Mouse (Mus musculus): ENCODE data around the gene Gm20696. TPM values are rescaled to one million over a fixed set of nuclear protein-coding genes. Genes with fewer than 3 reads are reported as not detected.

Gm20696 gene
- total and polyA plus RNA-seq, 3 experiments = 0.59 TPM; not detected in 2

- DNase-seq (ENCODE audit: extremely low read depth) = no peak
- Histone ChIP-seq H3K4me2 (ENCODE audit: insufficient read depth, low read depth, poor library complexity, severe bottlenecking) (no peak overlapping the region), H3K9me3 (replicated peaks; ENCODE audit: low read length) (no peaks in the 10 kb centered on the region), H3K27ac (ENCODE audit: insufficient read depth, low read depth) (no peak overlapping the region), H3K4me3 (replicated peaks in 1 of 3; ENCODE audit: low read depth in 2 of 3, low read length in 2 of 3, poor library complexity in 1 of 3) (no peak overlapping the region), H3K4me1 (ENCODE audit: control insufficient read depth in 1 of 2, insufficient read depth in 2 of 2) (peaks cover 2 to 22% of the 10 kb centered on the region in 2 experiments; a peak in 3 of 4 replicates), H3K79me2 (replicated peaks; ENCODE audit: control insufficient read depth, extremely low read depth, insufficient read depth, poor library complexity, severe bottlenecking) (no peaks in the 10 kb centered on the region), H3K36me3 (replicated peaks in 1 of 2; ENCODE audit: control insufficient read depth in 1 of 2, insufficient read depth in 1 of 2, low read length in 1 of 2) (no peaks in the 10 kb centered on the region), H3K9ac (ENCODE audit: insufficient read depth, low read depth) (no peak overlapping the region), H3K27me3 (replicated peaks) (no peaks in the 10 kb centered on the region)
- in situ Hi-C loops (cut with MboI; ENCODE audit: low pct_ligation_motif_present, low pct_unique_long_range_greater_than_20kb, low sequenced_read_pairs) = no loop called here
- TF ChIP-seq POLR2A (IDR thresholded peaks at IDR 0.05; ENCODE audit: low read depth, low read length) (no peak), MEF2A (IDR thresholded peaks at IDR 0.05; ENCODE audit: borderline replicate concordance, low read depth, low read length) (no peak), ELF1 (IDR thresholded peaks at IDR 0.05; ENCODE audit: low read depth, low read length) (no peak), SMC3 (IDR thresholded peaks at IDR 0.05; ENCODE audit: low read depth, low read length) (no peak), NRF1 (IDR thresholded peaks at IDR 0.05; ENCODE audit: low read depth, low read length) (no peak), MYC (IDR thresholded peaks at IDR 0.05; ENCODE audit: low read depth, low read length) (no peak), MXI1 (IDR thresholded peaks at IDR 0.05; ENCODE audit: low read depth, low read length) (no peak), POLR2AphosphoS2 (IDR thresholded peaks at IDR 0.05; ENCODE audit: low read depth, low read length) (no peak), ZKSCAN1 (IDR thresholded peaks at IDR 0.05; ENCODE audit: borderline replicate concordance, low read depth, low read length) (no peak), KAT2A (IDR thresholded peaks at IDR 0.05; ENCODE audit: insufficient replicate concordance, low read length) (no peak)
- dilution Hi-C loops (cut with MboI; ENCODE audit: extremely low pct_ligation_motif_present, extremely low pct_unique_long_range_greater_than_20kb, low sequenced_read_pairs) = no loop called here
Measured at GRCm38 (mm10) chr6:99541105-99541504, 125.5 kb downstream of the Gm20696 start.

GRCm38 (mm10) chr6:99540653-99541052 lies 125.9 kb downstream of the Gm20696 start:
- DNase-seq (ENCODE audit: extremely low read depth) = no peak
- H3K4me3 ChIP-seq (replicated peaks in 1 of 3; ENCODE audit: low read depth in 2 of 3, low read length in 2 of 3, poor library complexity in 1 of 3) = no peak overlapping the region
- H3K4me1 ChIP-seq (ENCODE audit: control insufficient read depth in 1 of 2, insufficient read depth in 2 of 2) = peaks cover 2 to 22% of the 10 kb centered on the region in 2 experiments; a peak in 3 of 4 replicates
- no peak for TF ChIP-seq CHD2 (IDR thresholded peaks at IDR 0.05; ENCODE audit: low read length)
- TF ChIP-seq ZC3H11A (IDR thresholded peaks at IDR 0.05; ENCODE audit: low read depth, low read length) = no peak
- no peak for TF ChIP-seq SIN3A (IDR thresholded peaks at IDR 0.05; ENCODE audit: low read length)
- no peak for TF ChIP-seq MAZ (IDR thresholded peaks at IDR 0.05; ENCODE audit: low read depth, low read length)
- no peak for TF ChIP-seq SMC3 (IDR thresholded peaks at IDR 0.05; ENCODE audit: low read depth, low read length)
- no peaks in the 10 kb centered on the region for H3K9me3 ChIP-seq (replicated peaks; ENCODE audit: low read length)
- dilution Hi-C loops (cut with MboI; ENCODE audit: extremely low pct_ligation_motif_present, extremely low pct_unique_long_range_greater_than_20kb, low sequenced_read_pairs) = no loop called here
- H3K36me3 ChIP-seq (replicated peaks in 1 of 2; ENCODE audit: control insufficient read depth in 1 of 2, insufficient read depth in 1 of 2, low read length in 1 of 2) = no peaks in the 10 kb centered on the region
- in situ Hi-C loops (cut with MboI; ENCODE audit: low pct_ligation_motif_present, low pct_unique_long_range_greater_than_20kb, low sequenced_read_pairs) = no loop called here
- H3K4me2 ChIP-seq (ENCODE audit: insufficient read depth, low read depth, poor library complexity, severe bottlenecking) = no peak overlapping the region
- H3K27me3 ChIP-seq (replicated peaks) = no peaks in the 10 kb centered on the region
- no peak overlapping the region for H3K27ac ChIP-seq (ENCODE audit: insufficient read depth, low read depth)
- H3K9ac ChIP-seq (ENCODE audit: insufficient read depth, low read depth) = no peak overlapping the region
- H3K79me2 ChIP-seq (replicated peaks; ENCODE audit: control insufficient read depth, extremely low read depth, insufficient read depth, poor library complexity, severe bottlenecking) = no peaks in the 10 kb centered on the region

- H3K27ac ChIP-seq (ENCODE audit: insufficient read depth, low read depth) = no peak overlapping the region
- H3K4me1 ChIP-seq (ENCODE audit: control insufficient read depth in 1 of 2, insufficient read depth in 2 of 2) = peaks cover 2 to 22% of the 10 kb centered on the region in 2 experiments; a peak in 3 of 4 replicates
- no peak overlapping the region for H3K4me3 ChIP-seq (replicated peaks in 1 of 3; ENCODE audit: low read depth in 2 of 3, low read length in 2 of 3, poor library complexity in 1 of 3)
- H3K4me2 ChIP-seq (ENCODE audit: insufficient read depth, low read depth, poor library complexity, severe bottlenecking) = no peak overlapping the region
- TF ChIP-seq MAFK (IDR thresholded peaks at IDR 0.05; ENCODE audit: insufficient replicate concordance, low read length) (no peak), USF1 (IDR thresholded peaks at IDR 0.05; ENCODE audit: low read depth, low read length) (no peak), RAD21 (IDR thresholded peaks at IDR 0.05; ENCODE audit: low read depth, low read length) (no peak), EP300 (IDR thresholded peaks at IDR 0.05; ENCODE audit: low read length) (no peak), HCFC1 (IDR thresholded peaks at IDR 0.05; ENCODE audit: low read depth, low read length) (no peak), MAX (IDR thresholded peaks at IDR 0.05; ENCODE audit: low read length) (no peak), JUND (conservative IDR thresholded peaks at IDR 0.05; ENCODE audit: low read depth, low read length) (no peak), PAX5 (IDR thresholded peaks at IDR 0.05; ENCODE audit: low read length) (no peak), POLR2AphosphoS2 (IDR thresholded peaks at IDR 0.05; ENCODE audit: low read depth, low read length) (no peak), MXI1 (IDR thresholded peaks at IDR 0.05; ENCODE audit: low read depth, low read length) (no peak), CTCF (conservative IDR thresholded peaks at IDR 0.05 in 1 of 2, IDR thresholded peaks at IDR 0.05 in 1 of 2; ENCODE audit: low read depth in 2 of 2, low read length in 2 of 2) (no peak), CHD2 (IDR thresholded peaks at IDR 0.05; ENCODE audit: low read length) (no peak), KAT2A (IDR thresholded peaks at IDR 0.05; ENCODE audit: insufficient replicate concordance, low read length) (no peak), SMC3 (IDR thresholded peaks at IDR 0.05; ENCODE audit: low read depth, low read length) (no peak), JUN (IDR thresholded peaks at IDR 0.05; ENCODE audit: insufficient read depth, low read depth, low read length) (no peak), ZKSCAN1 (IDR thresholded peaks at IDR 0.05; ENCODE audit: borderline replicate concordance, low read depth, low read length) (no peak), RCOR1 (conservative IDR thresholded peaks at IDR 0.05; ENCODE audit: low read depth, low read length) (no peak), MYC (IDR thresholded peaks at IDR 0.05; ENCODE audit: low read depth, low read length) (no peak)
- H3K9me3 ChIP-seq (replicated peaks; ENCODE audit: low read length) = no peaks in the 10 kb centered on the region
- H3K9ac ChIP-seq (ENCODE audit: insufficient read depth, low read depth) = no peak overlapping the region
- H3K36me3 ChIP-seq (replicated peaks in 1 of 2; ENCODE audit: control insufficient read depth in 1 of 2, insufficient read depth in 1 of 2, low read length in 1 of 2) = no peaks in the 10 kb centered on the region
- no peak for DNase-seq (ENCODE audit: extremely low read depth)
- dilution Hi-C loops (cut with MboI; ENCODE audit: extremely low pct_ligation_motif_present, extremely low pct_unique_long_range_greater_than_20kb, low sequenced_read_pairs) = no loop called here
- H3K79me2 ChIP-seq (replicated peaks; ENCODE audit: control insufficient read depth, extremely low read depth, insufficient read depth, poor library complexity, severe bottlenecking) = no peaks in the 10 kb centered on the region
- in situ Hi-C loops (cut with MboI; ENCODE audit: low pct_ligation_motif_present, low pct_unique_long_range_greater_than_20kb, low sequenced_read_pairs) = no loop called here
- no peaks in the 10 kb centered on the region for H3K27me3 ChIP-seq (replicated peaks)
Measured at GRCm38 (mm10) chr6:99540146-99540545, 126.5 kb downstream of the Gm20696 start.
